Mouse (Mus musculus): ENCODE results near the gene Mesp2. TPM values are rescaled to one million over a fixed set of nuclear protein-coding genes. Genes with fewer than 3 reads are reported as not detected.

Gene Mesp2
- polyA plus RNA-seq, 1 experiment from 2014 or later, result 0.19 TPM

DNA sequence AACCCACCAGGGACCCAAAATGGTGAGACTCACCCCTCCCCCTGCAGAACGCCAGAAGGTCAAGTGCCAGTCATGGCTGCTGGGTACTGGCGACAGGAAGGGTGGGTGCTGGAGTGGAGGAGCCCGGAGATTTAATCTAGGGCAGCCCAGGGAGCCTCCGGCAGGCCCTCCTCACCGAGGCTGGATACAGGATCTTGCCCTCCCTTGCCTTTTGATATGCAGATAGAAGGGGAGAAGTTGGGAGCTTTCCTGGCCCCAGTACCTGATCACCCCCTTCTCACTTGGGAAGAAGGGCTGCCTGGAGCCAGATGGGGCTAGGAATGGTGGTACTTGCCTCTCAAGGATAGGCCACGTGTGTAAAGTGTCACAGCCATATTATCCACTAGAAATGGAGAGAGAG, 7.8 kb downstream of the Mesp2 start:
- Histone ChIP-seq H3K4me1 (peaks cover 10% of the 10 kb centered on the region), H3K4me2 (replicated peaks) (no peak overlapping the region), H3K27me3 (peaks cover 22% of the 10 kb centered on the region), H3K27ac (no peak overlapping the region), H3K36me3 (peaks cover 11% of the 10 kb centered on the region; the same call in 1 of the 2 replicates), H3K9me3 (no peaks in the 10 kb centered on the region), H3K4me3 (no peak overlapping the region), H3K9ac (no peak overlapping the region)
- WGBS, result 3% methylated on average over 6 of the region's 6 CpGs
- no peak for ATAC-seq (ENCODE audit: low FRiP score, low read depth)

DNA sequence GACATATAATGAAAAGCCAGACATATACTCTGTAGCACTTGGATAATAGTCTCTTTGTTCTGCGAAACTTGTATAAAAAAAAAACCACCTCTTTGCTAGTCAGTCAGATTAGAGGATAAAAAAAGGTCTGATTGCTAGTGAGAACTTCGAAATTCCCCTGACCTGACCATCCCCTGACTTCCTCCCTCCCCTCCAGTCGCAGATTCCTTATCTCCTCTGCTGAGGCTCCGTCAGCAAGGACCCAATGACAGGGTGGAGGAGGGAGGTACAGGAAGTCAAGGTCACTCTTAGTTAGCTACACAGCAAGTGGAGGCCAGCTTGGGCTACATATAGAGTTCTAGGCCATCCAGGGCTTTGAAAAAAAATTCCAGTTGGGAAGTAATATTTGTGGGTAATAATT, 9.0 kb downstream of the Mesp2 start:
- no peak overlapping the region for H3K4me2 ChIP-seq (replicated peaks)
- no peak overlapping the region for H3K9ac ChIP-seq
- peaks cover 19% of the 10 kb centered on the region for H3K36me3 ChIP-seq
- peaks cover 22% of the 10 kb centered on the region for H3K27me3 ChIP-seq
- H3K4me1 ChIP-seq, result peaks cover 10% of the 10 kb centered on the region
- H3K9me3 ChIP-seq, result peaks cover under 1% of the 10 kb centered on the region; the same call in 1 of the 2 replicates
- WGBS, result 49% methylated on average over 4 of the region's 4 CpGs
- H3K4me3 ChIP-seq, result no peak overlapping the region
- ATAC-seq (ENCODE audit: low FRiP score, low read depth), result no peak
- no peak overlapping the region for H3K27ac ChIP-seq

DNA sequence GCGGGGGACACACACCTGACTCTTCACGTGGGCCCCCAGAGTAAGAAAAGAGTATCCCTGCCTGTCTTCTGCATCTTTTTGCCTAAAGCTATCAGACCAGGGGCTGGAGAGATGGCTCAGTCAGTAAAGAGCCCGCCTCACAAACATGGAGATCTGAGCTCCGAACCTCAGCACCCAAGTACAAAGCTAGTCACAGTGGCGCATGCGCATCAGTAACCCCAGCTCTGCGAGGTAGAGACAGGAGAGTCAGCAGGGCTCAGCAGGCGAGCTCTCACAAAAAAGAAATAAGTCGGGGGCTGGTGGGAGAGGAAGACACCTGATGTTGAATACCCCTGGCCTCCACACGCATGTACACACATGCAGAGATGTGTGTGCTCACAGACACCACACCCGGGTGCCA, 9.5 kb downstream of the Mesp2 start:
- H3K4me3 ChIP-seq, result no peak overlapping the region
- H3K4me2 ChIP-seq (replicated peaks), result no peak overlapping the region
- peaks cover 5% of the 10 kb centered on the region; the same call in 1 of the 2 replicates for H3K9me3 ChIP-seq
- peaks cover 22% of the 10 kb centered on the region for H3K27me3 ChIP-seq
- H3K4me1 ChIP-seq, result peaks cover 10% of the 10 kb centered on the region
- no peak for ATAC-seq (ENCODE audit: low FRiP score, low read depth)
- H3K27ac ChIP-seq, result no peak overlapping the region
- 54% methylated on average over 11 of the region's 11 CpGs for WGBS
- peaks cover 23% of the 10 kb centered on the region for H3K36me3 ChIP-seq
- H3K9ac ChIP-seq, result no peak overlapping the region

DNA sequence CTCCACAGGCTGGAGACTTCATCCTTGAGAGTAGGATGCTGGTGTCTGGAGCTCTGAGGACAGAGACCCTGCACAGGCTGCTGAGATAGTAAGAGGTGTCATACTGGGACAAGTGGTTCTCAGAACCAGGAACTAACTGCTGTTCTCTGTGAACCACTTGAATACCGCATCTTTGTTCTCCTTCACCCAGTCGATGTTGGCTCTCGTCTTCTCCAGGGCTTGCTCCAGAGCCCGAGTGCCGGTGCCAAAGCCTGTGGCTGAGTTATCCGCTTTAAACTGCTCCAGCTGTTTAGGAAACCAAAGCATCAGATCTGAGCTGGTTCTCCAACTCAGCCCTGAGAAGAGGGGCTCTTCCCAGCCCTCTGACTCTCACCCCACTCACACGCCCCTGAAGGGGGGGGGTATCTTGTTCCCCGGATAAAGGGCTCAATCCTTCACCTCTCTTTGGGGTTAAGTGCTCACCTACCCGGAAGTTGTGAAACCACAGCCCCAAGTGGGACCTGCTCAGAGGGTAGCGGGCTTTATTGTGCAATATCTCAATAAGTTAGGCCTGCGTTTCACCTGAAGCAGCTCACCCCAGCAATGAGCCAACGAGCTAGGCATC, 11.7 kb downstream of the Mesp2 start:
- Histone ChIP-seq H3K9me3 (peaks cover 5% of the 10 kb centered on the region), H3K36me3 (peaks cover 45% of the 10 kb centered on the region), H3K9ac (no peak overlapping the region), H3K27ac (no peak overlapping the region), H3K27me3 (peaks cover 17% of the 10 kb centered on the region), H3K4me1 (peaks cover 10% of the 10 kb centered on the region), H3K4me2 (replicated peaks) (no peak overlapping the region), H3K4me3 (no peak overlapping the region)
- ATAC-seq (ENCODE audit: low FRiP score, low read depth), result no peak
- WGBS, result 85% methylated on average over 12 of the region's 12 CpGs

DNA sequence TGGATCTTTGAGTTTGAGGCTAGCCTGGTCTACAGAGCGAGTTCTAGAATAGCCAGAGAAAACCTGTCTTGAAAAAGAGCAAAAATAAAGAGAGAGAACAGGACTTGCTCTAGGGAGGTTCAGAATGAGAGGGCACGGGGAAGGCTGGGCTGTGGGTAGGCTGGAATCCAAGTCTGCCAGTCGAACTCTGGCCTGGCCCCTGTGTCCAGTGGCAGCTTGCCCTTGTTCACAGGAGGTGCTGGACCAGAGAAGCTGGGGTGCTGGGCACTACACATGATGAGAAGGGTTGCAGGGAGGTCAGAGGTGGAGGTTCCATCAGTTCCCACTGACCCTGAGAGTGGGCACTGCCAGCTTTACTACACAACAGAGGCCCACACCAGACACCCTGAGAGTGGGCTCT, 17.8 kb downstream of the Mesp2 start:
- Histone ChIP-seq H3K27ac (no peak overlapping the region), H3K9me3 (peaks cover 5% of the 10 kb centered on the region), H3K36me3 (peaks cover 52% of the 10 kb centered on the region), H3K27me3 (no peaks in the 10 kb centered on the region), H3K4me1 (no peaks in the 10 kb centered on the region), H3K4me3 (no peak overlapping the region), H3K9ac (no peak overlapping the region), H3K4me2 (replicated peaks) (no peak overlapping the region)
- 88% methylated on average over 3 of the region's 3 CpGs for WGBS
- no peak for ATAC-seq (ENCODE audit: low FRiP score, low read depth)

DNA sequence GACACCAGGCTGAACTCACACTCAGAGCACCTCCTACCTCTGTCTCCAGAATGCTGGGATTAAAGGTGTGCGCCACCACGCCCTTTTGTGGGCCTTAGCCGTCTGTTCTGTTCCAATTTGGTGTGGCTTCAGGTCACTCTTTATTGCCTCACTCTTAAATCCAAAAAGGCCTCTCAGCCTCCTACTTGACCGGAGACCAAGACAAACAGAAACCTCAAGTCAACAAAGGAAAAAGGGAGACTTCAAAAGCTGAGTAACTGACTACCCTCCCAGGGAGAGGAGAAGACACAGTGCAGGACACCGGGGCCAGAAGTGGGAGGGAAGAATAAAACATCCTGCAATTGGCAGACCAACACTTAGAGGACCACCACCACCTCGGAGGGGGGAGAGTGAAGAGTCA, 20.6 kb downstream of the Mesp2 start:
- no peak for ATAC-seq (ENCODE audit: low FRiP score, low read depth)
- no peak overlapping the region for H3K9ac ChIP-seq
- H3K4me2 ChIP-seq (replicated peaks), result no peak overlapping the region
- H3K9me3 ChIP-seq, result no peaks in the 10 kb centered on the region
- H3K27me3 ChIP-seq, result no peaks in the 10 kb centered on the region
- 54% methylated on average over 6 of the region's 6 CpGs for WGBS
- no peak overlapping the region for H3K27ac ChIP-seq
- H3K36me3 ChIP-seq, result peaks cover 50% of the 10 kb centered on the region
- H3K4me3 ChIP-seq, result no peak overlapping the region
- H3K4me1 ChIP-seq, result no peaks in the 10 kb centered on the region

DNA sequence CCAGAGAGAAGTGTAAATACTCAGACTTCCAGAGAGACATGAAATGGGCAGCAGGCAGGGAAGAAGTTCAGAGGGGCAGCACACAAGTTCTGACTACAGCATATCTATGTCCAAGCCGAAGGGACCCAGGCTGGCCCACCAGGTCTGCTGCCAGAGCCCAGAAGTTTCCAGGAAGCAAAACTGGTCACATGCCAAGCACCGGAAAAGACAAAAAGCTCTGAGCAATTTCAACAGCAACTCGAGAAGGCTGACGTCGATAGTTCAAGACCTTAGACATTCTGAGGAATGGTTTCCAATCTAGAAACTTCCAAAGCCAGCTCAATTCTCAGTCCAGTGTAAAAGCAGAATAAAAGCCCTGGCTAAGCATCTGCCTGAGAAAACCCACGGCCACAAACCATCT, 21.1 kb downstream of the Mesp2 start:
- H3K9ac ChIP-seq, result no peak overlapping the region
- H3K27ac ChIP-seq, result no peak overlapping the region
- no peak overlapping the region for H3K4me2 ChIP-seq (replicated peaks)
- peaks cover 50% of the 10 kb centered on the region for H3K36me3 ChIP-seq
- no peak overlapping the region for H3K4me3 ChIP-seq
- no peaks in the 10 kb centered on the region for H3K4me1 ChIP-seq
- 65% methylated on average over 6 of the region's 6 CpGs for WGBS
- H3K27me3 ChIP-seq, result no peaks in the 10 kb centered on the region
- no peak for ATAC-seq (ENCODE audit: low FRiP score, low read depth)
- H3K9me3 ChIP-seq, result no peaks in the 10 kb centered on the region

DNA sequence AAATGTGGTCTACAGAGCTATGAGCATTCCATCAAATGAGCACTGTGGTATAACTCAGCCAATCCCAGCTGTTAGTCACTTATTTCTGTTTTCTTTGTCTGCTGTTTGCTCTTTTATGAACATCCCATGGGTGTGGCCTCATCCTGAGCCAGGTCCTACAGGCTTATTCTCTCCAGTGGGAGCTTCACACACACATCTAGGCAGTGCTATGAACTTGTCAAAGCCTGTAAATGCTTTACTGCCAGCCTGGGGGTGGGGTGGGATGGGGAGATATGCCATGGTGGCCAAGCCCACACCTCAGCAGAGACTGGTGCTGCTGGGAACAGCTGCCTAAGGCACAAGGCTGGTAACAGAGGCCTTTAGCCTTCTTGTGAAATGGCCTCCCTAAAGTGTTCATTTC, 22.5 kb downstream of the Mesp2 start:
- Histone ChIP-seq H3K4me3 (no peak overlapping the region), H3K4me2 (replicated peaks) (no peak overlapping the region), H3K4me1 (no peaks in the 10 kb centered on the region), H3K9me3 (no peaks in the 10 kb centered on the region), H3K9ac (no peak overlapping the region), H3K36me3 (peaks cover 38% of the 10 kb centered on the region), H3K27me3 (no peaks in the 10 kb centered on the region), H3K27ac (no peak overlapping the region)
- 0 out of 2 replicates have a peak, but pooled peaks have one; percentile 24 for ATAC-seq (ENCODE audit: low FRiP score, low read depth)

DNA sequence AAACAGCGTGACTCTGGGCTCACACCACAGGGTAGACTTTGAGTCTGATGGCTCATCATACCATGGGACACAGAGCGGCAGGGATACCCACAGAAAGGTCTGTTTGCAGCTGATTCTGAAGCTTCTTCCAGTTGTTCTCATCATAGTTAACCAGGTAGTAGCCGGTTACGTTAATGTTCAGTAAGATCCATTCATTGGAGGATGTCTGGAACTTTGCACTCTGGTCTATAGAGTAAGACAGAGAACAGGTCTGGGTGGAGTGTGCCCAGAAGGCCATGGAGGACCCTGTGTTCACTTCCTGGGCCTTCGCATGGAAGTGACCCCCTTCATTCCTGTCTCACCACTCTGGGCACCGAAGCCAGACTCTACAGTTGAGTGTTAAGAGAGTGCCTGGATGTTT, 24.7 kb downstream of the Mesp2 start:
- ATAC-seq (ENCODE audit: low FRiP score, low read depth), result no peak

DNA sequence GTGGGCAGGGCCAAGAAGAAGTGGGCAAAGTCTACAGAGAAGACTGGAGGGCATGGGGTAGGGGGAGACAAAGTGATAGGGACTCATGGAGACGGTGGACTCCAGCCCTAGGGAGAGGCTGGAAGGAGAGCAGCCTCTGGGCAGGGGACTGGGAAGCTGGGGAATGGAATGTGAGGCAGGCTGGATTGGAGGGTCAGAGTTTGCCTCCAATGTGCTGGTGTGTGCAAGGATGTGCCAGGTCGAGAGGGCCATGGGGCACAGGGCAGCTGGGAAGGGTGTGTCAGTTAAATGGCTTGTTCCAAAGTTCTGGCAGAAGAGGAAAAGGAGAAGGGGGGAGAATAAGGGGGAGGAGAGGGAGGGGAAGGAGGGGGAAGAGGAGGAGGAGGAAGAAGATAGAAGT, 26.7 kb downstream of the Mesp2 start:
- Histone ChIP-seq H3K4me2 (replicated peaks) (no peak overlapping the region), H3K4me1 (peaks cover 5% of the 10 kb centered on the region), H3K4me3 (no peak overlapping the region), H3K9me3 (no peaks in the 10 kb centered on the region), H3K9ac (no peak overlapping the region), H3K36me3 (peaks cover 60% of the 10 kb centered on the region), H3K27me3 (no peaks in the 10 kb centered on the region), H3K27ac (no peak overlapping the region)
- WGBS, result 54% methylated on average over 2 of the region's 2 CpGs
- no peak for ATAC-seq (ENCODE audit: low FRiP score, low read depth)

More for the DNA sequence above, 24.7 kb downstream of the Mesp2 start:
- WGBS, result 90% methylated on average over 6 of the region's 6 CpGs
- Histone ChIP-seq H3K4me1 (no peaks in the 10 kb centered on the region), H3K4me2 (replicated peaks) (no peak overlapping the region), H3K9ac (no peak overlapping the region), H3K27me3 (no peaks in the 10 kb centered on the region), H3K9me3 (no peaks in the 10 kb centered on the region), H3K4me3 (no peak overlapping the region), H3K36me3 (peaks cover 48% of the 10 kb centered on the region), H3K27ac (no peak overlapping the region)

DNA sequence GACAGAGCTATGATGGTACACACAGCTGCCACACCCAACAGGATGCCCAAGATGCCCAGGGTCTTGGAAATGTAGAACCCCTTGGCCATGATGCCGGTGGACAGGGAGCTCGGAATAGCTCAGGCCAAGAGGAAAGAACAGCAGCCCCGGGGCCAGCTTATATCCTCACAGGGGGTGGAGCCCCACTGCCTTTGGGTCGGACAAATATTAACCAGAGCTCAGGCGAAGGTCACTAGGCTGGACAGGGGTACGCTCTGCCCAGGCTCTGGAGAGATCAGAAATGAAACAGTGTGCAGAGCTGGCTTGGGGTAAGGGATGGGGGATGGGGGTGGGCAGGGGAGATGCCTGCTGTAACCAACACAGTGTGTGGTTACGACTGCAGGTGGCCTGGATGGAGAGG, 31.6 kb downstream of the Mesp2 start:
- H3K27ac ChIP-seq, result no peak overlapping the region
- H3K4me1 ChIP-seq, result peaks cover 29% of the 10 kb centered on the region
- no peak overlapping the region for H3K4me2 ChIP-seq (replicated peaks)
- peak overlapping the region; percentile 19; the same call in 1 of the 2 replicates for H3K9ac ChIP-seq
- no peak overlapping the region for H3K4me3 ChIP-seq
- H3K9me3 ChIP-seq, result no peaks in the 10 kb centered on the region
- H3K27me3 ChIP-seq, result no peaks in the 10 kb centered on the region
- peaks cover 31% of the 10 kb centered on the region for H3K36me3 ChIP-seq
- 58% methylated on average over 7 of the region's 7 CpGs for WGBS
- ATAC-seq (ENCODE audit: low FRiP score, low read depth), result no peak

DNA sequence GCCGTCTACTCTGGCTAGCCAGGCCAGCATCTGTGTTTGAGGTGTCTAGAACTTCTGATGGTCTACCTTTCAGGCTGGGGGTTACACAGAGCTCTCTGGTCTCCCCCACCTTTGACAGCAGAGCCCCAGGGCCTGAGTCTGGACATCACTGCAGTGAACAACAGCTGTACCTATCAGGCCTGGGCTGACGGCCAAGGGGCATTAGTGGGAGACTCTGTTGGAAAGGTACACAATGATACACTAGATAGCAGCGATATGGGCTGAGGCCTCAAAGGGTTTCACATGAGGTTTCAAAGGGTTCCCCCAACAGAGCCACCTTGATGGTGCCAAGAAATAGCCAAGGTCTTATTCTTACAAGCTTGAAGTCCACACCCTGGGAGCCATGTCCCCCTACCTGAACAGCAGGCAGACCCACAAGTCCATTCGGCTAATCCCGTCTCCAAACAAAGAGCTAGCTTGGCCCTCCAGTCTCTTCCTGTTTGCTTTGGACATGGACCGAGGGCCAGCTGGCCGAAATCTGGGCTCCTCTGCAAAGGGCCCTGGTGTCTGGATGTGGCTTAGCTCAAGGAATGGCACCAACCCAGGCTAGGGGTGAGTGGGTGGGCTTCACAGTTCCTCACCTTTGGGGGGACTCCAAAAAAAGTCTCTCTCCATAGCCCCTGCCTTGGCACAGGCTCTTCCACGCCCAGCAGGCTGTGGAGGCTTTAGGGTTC, 33.7 kb downstream of the Mesp2 start:
- Histone ChIP-seq H3K9me3 (no peaks in the 10 kb centered on the region), H3K4me3 (no peak overlapping the region), H3K9ac (no peak overlapping the region), H3K27ac (no peak overlapping the region), H3K4me2 (replicated peaks) (no peak overlapping the region), H3K4me1 (peaks cover 42% of the 10 kb centered on the region), H3K36me3 (peaks cover 18% of the 10 kb centered on the region), H3K27me3 (no peaks in the 10 kb centered on the region)
- ATAC-seq (ENCODE audit: low FRiP score, low read depth), result no peak
- WGBS, result 91% methylated on average over 8 of the region's 8 CpGs

DNA sequence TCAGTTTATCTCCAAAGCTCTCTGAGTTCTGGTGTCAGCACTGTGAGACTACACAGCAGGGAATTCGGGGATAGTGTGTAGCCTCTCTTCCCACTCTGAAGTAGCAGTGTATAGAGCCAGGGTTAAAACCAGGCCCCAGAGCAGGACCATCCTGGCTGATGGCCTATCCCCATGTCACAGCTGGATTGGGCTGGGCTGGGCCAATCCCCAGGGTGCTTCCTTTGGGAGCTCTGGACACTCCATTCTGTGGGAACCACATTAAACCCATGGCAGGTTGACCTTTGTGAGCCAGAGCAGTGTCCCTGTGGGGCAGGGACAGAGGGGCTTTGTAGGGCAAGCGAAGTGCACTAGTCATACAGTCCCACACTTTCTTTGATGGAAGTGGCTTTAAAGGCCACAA, 35.8 kb downstream of the Mesp2 start:
- no peak overlapping the region for H3K9ac ChIP-seq
- H3K27me3 ChIP-seq, result no peaks in the 10 kb centered on the region
- H3K9me3 ChIP-seq, result no peaks in the 10 kb centered on the region
- peaks cover 5% of the 10 kb centered on the region; the same call in 1 of the 2 replicates for H3K36me3 ChIP-seq
- peaks cover 49% of the 10 kb centered on the region for H3K4me1 ChIP-seq
- 0 out of 2 replicates have a peak overlapping the region, but pooled peaks have one; percentile 55 for H3K4me3 ChIP-seq
- H3K27ac ChIP-seq, result no peak overlapping the region
- peak overlapping the region; percentile 81 for H3K4me2 ChIP-seq (replicated peaks)
- 89% methylated on average over 2 of the region's 2 CpGs for WGBS
- ATAC-seq (ENCODE audit: low FRiP score, low read depth), result no peak
